Mouse (Mus musculus): ENCODE data around the gene Ppp2r5e. TPM values are rescaled to one million over a fixed set of nuclear protein-coding genes. Genes with fewer than 3 reads are reported as not detected.

The Ppp2r5e gene
- polyA plus RNA-seq, 1 experiment from 2014 or later, result 17.0 TPM

- no peak for DNase-seq (ENCODE audit: low spot score)
Measured at GRCm38 (mm10) chr12:75577255-75577654, 18.8 kb downstream of the Ppp2r5e start.

GRCm38 (mm10) chr12:75572271-75572670 is 23.8 kb downstream of the Ppp2r5e start:
- peak; percentile 68 for DNase-seq (ENCODE audit: low spot score)

GRCm38 (mm10) chr12:75570138-75570537 is 25.9 kb downstream of the Ppp2r5e start:
- no peak for DNase-seq (ENCODE audit: low spot score)

DNA sequence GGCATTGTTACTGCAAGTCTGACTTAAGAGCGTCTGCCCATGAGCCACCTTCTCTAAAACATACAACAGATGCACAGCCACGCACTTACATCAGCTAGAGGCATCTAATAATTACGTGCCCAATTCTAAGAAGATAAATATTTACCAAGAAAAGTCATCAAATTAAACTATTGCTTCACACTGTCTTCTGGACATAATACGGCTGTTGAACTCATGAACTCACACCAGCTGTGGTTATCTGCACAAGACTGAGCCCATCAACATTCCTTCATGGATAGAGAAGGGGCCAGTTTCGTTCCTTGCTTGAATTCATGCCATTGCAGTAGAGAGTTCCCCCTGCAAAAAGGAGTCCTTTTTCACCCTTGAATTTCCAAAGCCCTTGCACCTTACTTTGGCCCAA is 28.3 kb downstream of the Ppp2r5e start:
- DNase-seq (ENCODE audit: low spot score), result no peak

DNA sequence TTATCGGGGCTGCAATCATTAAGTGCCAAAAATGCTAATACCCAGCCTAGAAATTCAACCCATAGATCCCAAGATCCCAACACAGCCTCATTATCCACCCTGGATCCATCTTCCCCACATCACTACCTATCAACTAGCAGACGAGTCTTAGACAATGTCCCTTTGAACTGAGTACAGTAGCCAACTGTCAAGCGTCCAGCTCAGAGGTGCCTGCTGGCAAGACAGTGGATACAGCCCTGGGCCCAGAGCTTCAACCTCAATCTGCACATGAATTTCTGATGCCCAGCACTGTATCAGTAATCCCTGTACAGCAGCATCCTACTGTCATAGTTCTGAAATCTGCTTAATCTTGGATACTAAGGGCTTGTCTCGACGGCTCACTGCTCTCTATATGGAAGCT is 30.3 kb downstream of the Ppp2r5e start:
- no peak for DNase-seq (ENCODE audit: low spot score)

GRCm38 (mm10) chr12:75564498-75564897 is 31.5 kb downstream of the Ppp2r5e start:
- no peak for DNase-seq (ENCODE audit: low spot score)

DNA sequence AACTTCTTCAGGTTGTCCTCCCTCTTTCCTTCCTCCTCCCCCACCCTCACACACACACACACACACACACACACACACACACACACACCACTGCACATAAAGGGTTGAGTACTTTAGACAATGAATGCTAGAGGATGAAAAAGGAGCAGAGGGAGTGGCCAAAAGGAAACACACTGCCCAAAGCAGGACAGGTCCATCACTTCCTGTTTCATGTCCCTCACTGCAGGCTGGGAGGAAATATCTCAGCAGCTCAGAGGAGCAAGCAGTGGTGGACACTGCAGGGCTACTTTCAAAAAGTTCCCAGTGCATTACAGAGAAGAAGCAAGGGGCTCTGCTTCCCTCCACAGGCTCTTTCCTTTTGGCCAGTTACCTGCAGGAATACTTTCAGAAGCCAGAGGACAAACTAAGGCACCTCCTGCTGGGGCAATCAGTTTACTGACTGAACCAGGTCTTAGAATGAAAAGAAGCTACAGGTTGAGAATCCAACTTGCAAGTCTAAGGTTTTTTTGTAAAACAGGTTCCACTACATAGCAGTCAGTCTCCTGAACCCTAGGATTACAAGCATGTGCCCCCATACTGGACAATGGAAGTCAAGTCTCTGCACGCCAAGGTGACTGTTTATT is 32.9 kb downstream of the Ppp2r5e start:
- DNase-seq (ENCODE audit: low spot score), result no peak

GRCm38 (mm10) chr12:75560681-75561387 is 35.2 kb downstream of the Ppp2r5e start:
- no peak for DNase-seq (ENCODE audit: low spot score)

DNA sequence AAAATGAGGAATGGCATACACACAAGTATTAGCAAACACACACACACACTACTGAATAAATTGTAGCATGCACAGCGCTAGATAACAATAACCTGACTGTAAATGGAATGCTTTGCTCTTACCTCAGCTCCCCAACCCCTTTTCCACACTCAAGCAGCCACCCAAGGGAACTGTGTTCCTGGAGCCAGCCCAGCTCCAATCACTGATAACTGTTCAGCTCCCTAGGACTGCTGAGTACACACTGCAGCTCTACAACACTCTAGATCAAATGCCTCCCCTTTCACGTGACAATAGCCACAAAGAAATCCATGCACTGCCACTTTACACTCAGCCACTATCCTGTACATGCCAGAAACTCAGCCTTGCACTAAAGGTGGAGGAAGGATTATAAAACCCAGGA is 36.8 kb downstream of the Ppp2r5e start:
- DNase-seq (ENCODE audit: low spot score), result no peak

GRCm38 (mm10) chr12:75557813-75558212 is 38.2 kb downstream of the Ppp2r5e start:
- DNase-seq (ENCODE audit: low spot score), result no peak

DNA sequence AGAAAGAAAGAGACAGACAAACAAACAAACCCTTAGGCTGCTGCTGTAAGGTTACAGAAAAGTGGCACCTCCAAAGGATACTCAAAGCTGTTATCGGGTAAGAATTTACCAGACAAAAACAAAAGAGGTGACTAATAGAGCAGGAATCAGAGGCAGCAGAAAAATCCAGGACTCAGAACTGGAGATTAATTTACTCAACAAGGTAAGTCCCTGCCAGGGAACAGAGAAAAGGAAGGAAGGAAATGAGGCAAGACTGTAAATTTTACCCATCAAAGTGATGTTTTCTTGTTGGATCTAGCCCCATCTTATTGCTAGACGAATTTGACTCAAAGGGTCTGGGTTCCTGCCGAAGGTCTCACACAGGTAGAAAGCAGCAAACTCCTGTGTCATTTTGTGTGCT is 41.0 kb downstream of the Ppp2r5e start:
- DNase-seq (ENCODE audit: low spot score), result no peak

GRCm38 (mm10) chr12:75552296-75552695 is 43.7 kb downstream of the Ppp2r5e start:
- no peak for DNase-seq (ENCODE audit: low spot score)

DNA sequence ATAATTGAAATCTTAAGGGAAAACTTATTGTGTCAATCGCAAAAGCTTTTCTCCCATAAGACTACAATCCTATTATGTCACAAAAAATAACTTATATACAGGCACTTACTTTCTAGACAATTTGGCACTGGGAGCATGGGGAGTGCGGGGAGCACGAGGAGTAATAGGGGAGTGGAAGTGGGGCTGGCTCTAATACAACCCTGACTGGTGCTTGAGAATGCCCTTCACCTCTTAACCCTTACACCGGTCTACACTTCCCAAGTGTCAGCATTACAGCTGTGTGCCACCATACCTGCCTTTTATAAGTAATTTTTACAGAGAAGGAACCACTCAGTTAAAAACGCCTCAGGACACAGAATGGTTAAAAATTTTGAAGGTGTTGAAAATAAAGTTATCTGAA is 44.4 kb downstream of the Ppp2r5e start:
- no peak for DNase-seq (ENCODE audit: low spot score)

DNA sequence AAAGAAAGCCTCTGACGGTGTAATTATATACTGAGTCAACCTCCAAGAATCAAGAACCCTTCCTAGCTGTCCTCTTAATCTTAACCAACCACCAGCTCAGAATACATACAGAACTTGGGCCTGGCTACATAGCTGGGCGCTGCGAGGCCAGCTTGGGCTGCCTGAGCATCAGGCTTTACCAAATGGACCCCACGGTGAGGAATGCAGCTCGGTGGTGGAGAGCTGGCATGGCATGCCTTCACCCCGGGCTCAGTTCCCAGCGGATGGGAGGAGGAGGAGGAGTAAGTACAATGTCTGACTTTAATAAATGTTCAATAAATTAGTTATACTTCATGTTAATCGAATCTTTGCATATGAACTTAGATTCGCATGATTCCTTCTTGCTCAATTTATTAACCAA is 47.0 kb downstream of the Ppp2r5e start:
- no peak for DNase-seq (ENCODE audit: low spot score)

GRCm38 (mm10) chr12:75547174-75547573 is 48.9 kb downstream of the Ppp2r5e start:
- DNase-seq (ENCODE audit: low spot score), result no peak

- DNase-seq (ENCODE audit: low spot score), result no peak
Measured at GRCm38 (mm10) chr12:75546241-75546640, 49.8 kb downstream of the Ppp2r5e start.

DNA sequence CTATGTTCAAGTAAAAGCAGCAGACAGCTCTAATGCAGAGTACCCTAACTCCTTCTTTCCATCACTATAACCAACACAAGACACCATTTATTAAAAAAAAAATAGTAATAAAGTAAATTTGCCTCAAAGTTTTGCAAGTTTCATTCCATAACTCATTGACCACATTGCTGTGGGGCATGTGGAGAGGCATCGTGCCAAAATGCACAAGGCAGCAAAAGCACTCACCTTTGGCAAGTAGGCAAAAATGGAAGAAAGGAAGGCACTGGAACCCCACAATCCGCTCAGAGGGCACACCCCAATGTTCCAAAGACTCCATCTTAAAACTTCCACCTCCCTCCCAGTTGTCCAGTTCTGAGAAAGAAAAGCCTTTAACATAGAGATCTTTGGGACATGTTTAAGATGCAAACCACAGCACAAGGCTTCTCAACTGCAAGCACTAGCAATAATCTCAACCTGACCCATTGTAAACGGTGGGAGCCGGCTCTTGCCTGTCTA is 50.6 kb downstream of the Ppp2r5e start:
- no peak for DNase-seq (ENCODE audit: low spot score)

DNA sequence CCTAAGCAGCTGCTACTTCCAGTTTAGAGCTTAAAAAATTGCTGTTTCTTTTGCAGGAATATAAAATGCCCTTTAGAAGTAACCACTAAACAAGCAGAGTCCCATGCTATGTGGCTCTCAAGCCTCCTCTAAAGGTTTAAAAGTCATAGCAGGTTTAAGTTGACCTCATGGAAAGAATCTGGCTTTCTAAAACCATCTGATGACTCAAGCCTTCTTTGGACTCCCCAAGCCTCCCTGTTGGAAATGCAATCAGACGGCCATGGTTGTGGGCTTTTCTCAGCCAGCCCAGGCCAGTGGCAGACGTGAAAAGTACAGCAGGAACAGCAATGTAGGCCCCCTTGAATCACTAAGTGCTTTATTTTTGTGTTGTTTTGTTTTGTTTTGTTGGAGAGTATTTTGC is 51.4 kb downstream of the Ppp2r5e start:
- DNase-seq (ENCODE audit: low spot score), result no peak

- DNase-seq (ENCODE audit: low spot score), result no peak
Measured at GRCm38 (mm10) chr12:75544259-75544658, 51.8 kb downstream of the Ppp2r5e start.

- no peak for DNase-seq (ENCODE audit: low spot score)
Measured at GRCm38 (mm10) chr12:75543346-75543745, 52.7 kb downstream of the Ppp2r5e start.

DNA sequence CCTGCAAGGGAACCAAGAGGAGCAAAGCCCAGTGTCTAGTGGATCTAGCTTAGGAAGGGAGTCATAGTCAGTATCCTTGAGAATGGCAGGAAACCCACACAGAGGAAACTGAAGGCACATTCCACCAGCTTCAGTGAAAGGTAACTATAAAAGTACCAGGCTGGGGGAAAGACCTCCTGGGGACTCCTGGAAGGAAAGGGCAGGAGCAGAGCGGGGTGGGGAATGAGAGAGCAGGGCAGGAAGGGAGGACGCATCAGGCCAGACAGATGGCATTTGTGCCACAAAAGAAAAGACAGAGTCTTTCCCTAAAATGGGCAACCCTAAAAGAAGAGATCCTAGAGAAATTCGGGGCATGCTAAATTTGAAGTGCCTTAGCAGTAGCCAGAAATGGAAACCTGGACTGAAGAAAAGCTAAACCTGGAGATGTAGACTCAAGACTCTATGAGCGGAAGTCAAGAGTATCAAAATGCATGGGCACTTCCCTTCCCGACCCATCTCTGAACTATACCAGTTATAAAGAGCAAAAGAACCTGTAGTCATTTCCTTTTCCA is 55.3 kb downstream of the Ppp2r5e start:
- DNase-seq (ENCODE audit: low spot score), result no peak

DNA sequence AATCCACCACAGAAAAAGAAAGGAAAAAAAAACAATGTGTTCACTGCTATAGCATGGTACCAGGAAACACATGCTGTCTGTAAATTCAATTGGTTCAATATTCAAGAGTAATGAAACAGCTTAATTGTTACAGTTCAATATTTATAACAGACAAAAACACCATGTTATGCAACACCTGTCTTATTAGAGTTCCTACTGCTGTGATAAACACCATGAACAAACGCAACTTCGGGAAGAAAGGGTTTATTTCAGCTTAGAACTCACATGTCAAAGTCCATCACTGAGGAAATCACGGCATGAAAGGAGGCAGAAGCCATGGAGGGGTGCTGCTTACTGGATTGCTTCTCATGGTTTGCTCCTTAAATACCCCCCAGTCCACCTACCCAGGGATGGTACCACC is 56.8 kb downstream of the Ppp2r5e start:
- DNase-seq (ENCODE audit: low spot score), result no peak
